9 mouse cellular contexts compared by ENCODE assay signal in the genomic region with DNA sequence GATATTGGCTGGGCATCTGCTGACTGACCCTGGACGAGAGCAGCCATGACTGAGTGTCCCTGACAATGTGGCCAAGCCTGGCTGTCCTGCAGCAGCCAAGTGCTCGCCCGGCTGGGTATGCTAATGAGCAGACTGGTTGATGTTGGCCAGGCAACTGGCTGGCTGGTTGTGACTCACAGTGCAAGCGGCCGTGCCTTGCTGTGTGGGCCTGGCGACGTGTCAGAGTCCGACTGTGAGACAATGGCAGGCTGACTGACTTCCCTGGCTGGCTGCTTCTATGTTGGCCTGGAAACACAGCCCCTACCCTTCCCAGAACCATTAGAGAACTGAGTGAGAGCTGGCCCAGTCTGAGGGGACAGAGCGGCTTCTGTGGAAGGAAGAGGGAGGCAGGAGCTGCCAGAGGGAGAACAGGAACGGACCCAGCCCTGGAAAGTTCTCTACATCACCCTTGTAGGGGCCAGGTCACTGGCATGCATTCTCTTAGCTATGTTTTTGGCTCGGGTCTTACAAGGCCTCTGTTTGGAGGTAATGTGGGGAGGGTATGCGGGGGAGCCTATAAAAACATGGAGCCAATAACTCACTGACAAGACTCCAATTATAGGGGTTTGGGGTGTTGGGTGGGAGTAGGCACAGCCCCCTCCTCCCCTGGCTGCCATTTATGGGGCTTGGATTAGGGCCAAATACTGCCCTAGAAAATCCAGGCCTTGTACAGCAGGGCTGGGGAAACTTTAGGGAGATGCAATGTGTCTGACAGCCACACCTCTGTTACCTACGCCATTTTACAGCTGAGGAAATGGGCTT.
DNase-seq lines count a peak whose midpoint lies in the region; ATAC-seq and TF ChIP-seq lines count a peak whose summit lies in the region.
"Had no signal": no experiment of that assay in that cellular context is flagged by ENCODE, and none has a peak within 500 bp of the region (broad histone marks: within the 10 kb centered on the region; RNA-seq: fewer than 3 reads in every experiment).

No protein-coding gene starts in this region.

- ATAC-seq in hindbrain, embryonic 16.5 days = peak; percentile 96
- peak; percentile 83 for ATAC-seq in midbrain, embryonic 12.5 days (ENCODE audit: low FRiP score, low read depth)
- peak; percentile 91 for ATAC-seq in stomach, postnatal 0 days (ENCODE audit: low FRiP score, low TSS enrichment)

- H3K4me3 ChIP-seq in hindbrain, embryonic 16.5 days (ENCODE audit: low read length) = no peak overlapping the region
- no peak overlapping the region for H3K4me3 ChIP-seq in midbrain, embryonic 12.5 days
- H3K4me3 ChIP-seq in stomach, postnatal 0 days (ENCODE audit: low read depth, low read length) = no peak overlapping the region

- H3K4me1 ChIP-seq in hindbrain, embryonic 16.5 days (ENCODE audit: control insufficient read depth, insufficient read depth, low read depth, low read length) = peaks cover 10% of the 10 kb centered on the region
- H3K4me1 ChIP-seq in midbrain, embryonic 12.5 days = peaks cover 17% of the 10 kb centered on the region
- peaks cover 6% of the 10 kb centered on the region for H3K4me1 ChIP-seq in stomach, postnatal 0 days (replicated peaks; ENCODE audit: control insufficient read depth, insufficient read depth)

- no peak overlapping the region for H3K9ac ChIP-seq in hindbrain, embryonic 16.5 days (ENCODE audit: low read depth, low read length)
- no peak overlapping the region for H3K9ac ChIP-seq in midbrain, embryonic 12.5 days (replicated peaks)
- 0 out of 2 replicates have a peak overlapping the region, but pooled peaks have one; percentile 23 for H3K9ac ChIP-seq in stomach, postnatal 0 days (ENCODE audit: low read length)

- TF ChIP-seq CTCF in stomach, postnatal 0 days (IDR thresholded peaks at IDR 0.05; ENCODE audit: low read depth) = no peak

- no peak overlapping the region for H3K4me2 ChIP-seq in hindbrain, embryonic 16.5 days (ENCODE audit: low read length)
- 0 out of 2 replicates have a peak overlapping the region, but pooled peaks have one; percentile 16 for H3K4me2 ChIP-seq in midbrain, embryonic 12.5 days (replicated peaks)
- H3K4me2 ChIP-seq in stomach, postnatal 0 days (replicated peaks; ENCODE audit: low read depth) = no peak overlapping the region

- no peaks in the 10 kb centered on the region for H3K9me3 ChIP-seq in hindbrain, embryonic 16.5 days (ENCODE audit: control insufficient read depth, low read length)
- H3K9me3 ChIP-seq in midbrain, embryonic 12.5 days = no peaks in the 10 kb centered on the region
- H3K9me3 ChIP-seq in stomach, postnatal 0 days (ENCODE audit: control insufficient read depth, low read length) = no peaks in the 10 kb centered on the region
- H3K9me3 ChIP-seq: G1E had no signal

- H3K27ac ChIP-seq in hindbrain, embryonic 16.5 days (ENCODE audit: low read depth, low read length) = peak overlapping the region; percentile 25; the same call in 1 of the 2 replicates
- H3K27ac ChIP-seq in midbrain, embryonic 12.5 days (replicated peaks) = peak overlapping the region; percentile 21; the same call in 1 of the 2 replicates
- peak overlapping the region; percentile 45; the same call in 1 of the 2 replicates for H3K27ac ChIP-seq in stomach, postnatal 0 days (replicated peaks)

- 34% methylated on average over 13 of the region's 13 CpGs for WGBS in hindbrain, embryonic 16.5 days
- WGBS in midbrain, embryonic 12.5 days = 39% methylated on average over 13 of the region's 13 CpGs
- WGBS in stomach, postnatal 0 days = 44% methylated on average over 13 of the region's 13 CpGs

- H3K27me3 ChIP-seq in hindbrain, embryonic 16.5 days (replicated peaks; ENCODE audit: control insufficient read depth, insufficient read depth, low read length) = 0 out of 2 replicates have a peak, but pooled peaks cover 7% of the 10 kb centered on the region
- peaks cover 75% of the 10 kb centered on the region for H3K27me3 ChIP-seq in midbrain, embryonic 12.5 days
- H3K27me3 ChIP-seq in stomach, postnatal 0 days (ENCODE audit: control insufficient read depth, insufficient read depth, low read length) = no peaks in the 10 kb centered on the region

- no peak for TF ChIP-seq EP300 in stomach, postnatal 0 days (optimal IDR thresholded peaks at IDR 0.05)

- H3K36me3 ChIP-seq in hindbrain, embryonic 16.5 days (ENCODE audit: control insufficient read depth, insufficient read depth, low read length) = no peaks in the 10 kb centered on the region
- no peaks in the 10 kb centered on the region for H3K36me3 ChIP-seq in midbrain, embryonic 12.5 days
- no peaks in the 10 kb centered on the region for H3K36me3 ChIP-seq in stomach, postnatal 0 days (ENCODE audit: control insufficient read depth, insufficient read depth, low read length)
- H3K36me3 ChIP-seq: G1E had no signal

- peak; percentile 46 to 53 for DNase-seq in adrenal gland, adult 18-20 months (ENCODE audit: low spot score in 2 of 2)
- DNase-seq in embryo, embryonic 10 days (ENCODE audit: low spot score) = peak; percentile 83
- peak; percentile 56 for DNase-seq in gastrocnemius, postnatal 10 days
- DNase-seq in layer of hippocampus, postnatal 36 days = peak; percentile 75 to 83
- DNase-seq in stomach, postnatal 0 days (ENCODE audit: low spot score) = peak; percentile 85
- no peak for DNase-seq in testis, postnatal 14 days (ENCODE audit: low spot score)
